Mouse (Mus musculus): ENCODE data around the gene Sh3rf1. TPM values are rescaled to one million over a fixed set of nuclear protein-coding genes. Genes with fewer than 3 reads are reported as not detected.

Gene Sh3rf1
- 1 to 10 TPM; 8.0 to 8.8 TPM for total RNA-seq (2021)
- long read RNA-seq, experiment 1, partial matches to known transcripts = 3 of 3 reads
- long read RNA-seq, experiment 1, other reads (novel, unspliced or antisense) = 0 of 3 reads
- long read RNA-seq, experiment 2, partial matches to known transcripts = 3 of 5 reads
- long read RNA-seq, experiment 2, other reads (novel, unspliced or antisense) = 2 of 5 reads

DNA sequence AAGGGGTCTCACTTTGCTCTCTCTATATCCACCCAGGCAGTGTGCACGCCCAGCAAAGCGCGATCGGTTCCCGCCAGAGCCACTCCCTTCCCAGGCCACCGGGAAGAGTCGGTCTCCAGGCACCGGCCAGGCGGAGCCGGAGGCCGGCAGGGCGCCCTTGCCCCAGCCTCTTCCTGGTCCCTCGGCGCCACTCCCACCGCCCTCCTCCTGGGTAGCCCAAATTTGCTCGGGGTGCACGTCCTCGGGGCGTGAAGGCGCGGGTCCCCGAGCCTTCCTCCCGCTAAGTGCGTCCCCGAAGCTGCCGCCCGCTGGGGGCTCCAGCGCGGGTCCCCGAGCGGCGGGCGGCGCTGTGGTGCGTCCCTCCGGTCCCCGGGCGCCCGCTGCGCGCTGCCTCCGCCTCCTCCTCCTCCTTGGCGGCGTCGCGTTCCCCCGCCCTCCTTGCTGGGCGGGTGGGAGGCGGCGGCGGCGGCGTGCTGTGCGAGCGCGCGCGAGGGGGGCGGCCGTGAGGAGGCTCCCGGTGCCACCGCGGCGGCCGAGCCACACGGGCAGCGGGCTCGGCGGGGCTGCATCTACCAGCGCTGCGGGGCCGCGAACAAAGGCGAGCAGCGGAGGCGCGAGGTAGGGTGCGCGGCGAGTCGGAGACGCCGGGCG is at the start of gene Sh3rf1:
Gene Sh3rf1 (plus strand): TSS at position 144 of the 651 bp plus-strand sequence.
- DNase-seq = peak; percentile 87 to 91
- intact Hi-C loops (cut with DNase I) = loop anchor here (2.0 to 10.0 kb wide), 4 partner anchors 93 to 257 kb away; no protein-coding TSS in a partner anchor

DNA sequence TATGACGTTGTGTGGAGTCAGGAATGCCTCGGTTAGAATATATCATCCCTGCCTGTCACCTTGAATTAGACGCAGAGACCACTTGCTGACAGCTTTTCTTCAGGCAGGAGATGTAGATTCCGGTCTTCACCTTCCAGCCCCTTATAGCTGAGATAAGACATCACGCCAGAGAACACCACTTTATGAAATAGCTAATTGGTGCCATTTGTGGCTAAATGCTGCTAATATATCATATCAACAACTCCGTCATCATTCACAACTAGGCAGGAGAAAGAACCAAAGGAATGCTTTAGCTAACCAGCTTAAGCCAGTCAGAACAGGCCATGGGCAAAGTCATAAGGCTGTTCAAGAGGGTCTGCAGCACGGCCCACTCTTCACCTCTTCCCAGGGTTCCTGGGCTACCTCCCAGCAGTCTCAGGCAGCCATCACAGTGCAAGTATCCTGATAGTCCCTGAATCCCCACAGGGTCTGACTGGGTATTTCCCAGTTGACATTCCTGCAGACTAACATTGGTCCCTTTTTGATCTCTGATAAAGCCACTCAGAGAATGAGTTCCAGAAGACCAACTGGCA is 49.7 kb upstream of the Sh3rf1 start:
- intact Hi-C loops (cut with DNase I) = no loop called here

DNA sequence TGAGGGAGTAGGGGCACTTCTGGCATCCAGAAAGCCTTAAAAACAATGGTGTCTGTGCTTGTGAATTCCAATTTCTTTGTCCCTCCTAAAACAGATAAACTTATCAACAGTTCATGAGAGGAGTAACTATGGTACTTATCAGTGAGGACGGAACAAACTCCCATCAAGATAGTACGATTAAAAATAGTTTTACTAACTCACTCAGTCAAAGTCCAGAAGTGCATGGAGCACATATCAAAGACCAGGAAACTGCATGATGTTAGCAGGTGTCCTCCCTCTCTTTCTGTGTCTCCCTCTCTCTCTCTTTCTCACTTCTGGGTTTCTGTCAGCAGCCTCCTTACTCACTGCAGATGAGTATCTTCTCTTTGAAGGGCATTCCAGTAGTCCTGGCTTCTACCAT is 47.8 kb upstream of the Sh3rf1 start:
- DNase-seq = no peak
- intact Hi-C loops (cut with DNase I) = no loop called here

More for the DNA sequence above, 49.7 kb upstream of the Sh3rf1 start:
- no peak for DNase-seq

DNA sequence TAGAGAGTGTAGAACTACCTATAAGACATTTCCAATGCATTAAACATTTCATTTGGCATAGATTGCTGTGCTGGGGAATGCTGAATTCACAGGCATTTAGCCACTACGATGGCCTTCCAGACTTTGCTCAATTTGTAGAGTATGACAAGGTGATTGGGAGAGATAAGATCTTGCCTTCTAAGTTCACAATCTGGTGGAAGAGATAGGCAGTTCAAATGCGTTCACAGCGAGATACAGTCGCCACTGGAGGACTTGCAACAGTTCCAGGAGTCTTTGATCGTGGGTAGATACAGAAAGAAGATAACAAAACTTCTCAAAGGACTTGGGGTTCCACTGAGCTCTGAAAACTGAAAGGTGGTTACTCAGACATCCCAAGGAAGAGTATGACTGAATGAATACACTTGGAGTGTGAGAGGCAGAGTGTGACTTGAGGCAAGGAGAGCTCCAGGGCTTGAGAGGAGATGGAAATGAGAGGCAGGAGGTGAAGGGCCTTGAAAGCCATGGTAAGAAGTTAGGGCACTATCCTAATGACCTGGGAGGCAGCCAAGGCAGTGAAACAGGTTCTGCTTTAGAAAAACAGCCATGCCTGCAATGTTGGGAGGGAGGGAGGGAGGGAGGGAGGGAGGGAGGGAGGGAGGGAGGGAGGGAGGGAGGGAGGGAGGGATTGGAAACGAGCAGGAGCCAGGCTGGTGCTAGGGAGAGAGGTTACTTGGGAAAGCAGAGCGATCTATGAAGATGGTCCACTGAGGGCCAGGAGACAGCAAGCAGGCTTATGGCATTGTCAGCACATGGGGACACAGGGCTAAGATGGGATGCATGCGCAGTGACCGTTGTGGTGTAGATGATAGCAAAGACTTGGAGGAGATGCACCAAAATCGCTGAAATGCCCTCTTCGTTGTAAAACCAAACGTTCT is 45.7 kb upstream of the Sh3rf1 start:
- intact Hi-C loops (cut with DNase I) = no loop called here
- no peak for DNase-seq

DNA sequence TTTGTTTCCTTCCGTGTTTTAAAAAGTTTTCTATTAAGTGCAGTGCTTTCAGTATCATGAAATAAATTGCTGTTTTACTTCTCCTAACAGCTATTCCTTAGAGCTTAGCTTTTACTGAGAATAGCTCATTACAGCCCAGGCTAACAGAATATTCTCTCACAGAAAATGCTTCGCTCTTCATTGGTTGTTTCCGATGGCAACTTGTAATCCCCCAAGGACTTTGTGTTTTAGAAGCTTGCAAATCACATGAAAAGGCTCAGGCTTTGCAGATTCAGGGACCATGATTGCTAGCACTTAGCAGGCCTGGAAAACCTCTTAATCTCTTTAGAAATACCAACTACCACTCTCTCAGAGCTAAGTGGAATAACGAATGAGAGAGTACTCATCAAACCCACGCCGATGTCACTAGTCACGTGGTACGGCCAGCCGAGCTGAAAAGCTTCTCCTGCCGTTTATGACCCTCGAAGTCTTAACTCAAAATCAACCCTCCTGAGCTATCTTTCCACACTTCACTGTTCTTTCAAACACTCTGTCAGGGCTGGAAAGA is 45.0 kb upstream of the Sh3rf1 start:
- intact Hi-C loops (cut with DNase I) = no loop called here
- no peak for DNase-seq

DNA sequence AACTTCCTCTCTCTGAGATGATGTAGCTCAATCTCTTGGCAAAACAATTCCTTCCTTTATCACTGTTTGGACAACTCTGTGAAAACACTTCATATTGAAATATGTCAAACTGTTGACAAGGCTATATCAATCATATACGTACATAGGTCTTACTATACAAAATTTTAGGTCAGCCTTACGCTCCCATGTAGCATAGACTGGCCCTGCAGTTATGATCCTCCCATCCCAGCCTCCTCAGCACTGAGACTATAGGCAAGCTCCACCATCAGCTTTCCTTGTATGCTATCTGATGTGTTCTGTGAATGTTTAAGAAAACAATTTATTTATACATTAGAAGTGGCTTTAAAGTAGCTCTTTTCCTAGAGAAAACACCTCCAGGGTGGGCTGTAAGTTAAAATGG is 42.1 kb upstream of the Sh3rf1 start:
- no peak for DNase-seq
- intact Hi-C loops (cut with DNase I) = no loop called here

DNA sequence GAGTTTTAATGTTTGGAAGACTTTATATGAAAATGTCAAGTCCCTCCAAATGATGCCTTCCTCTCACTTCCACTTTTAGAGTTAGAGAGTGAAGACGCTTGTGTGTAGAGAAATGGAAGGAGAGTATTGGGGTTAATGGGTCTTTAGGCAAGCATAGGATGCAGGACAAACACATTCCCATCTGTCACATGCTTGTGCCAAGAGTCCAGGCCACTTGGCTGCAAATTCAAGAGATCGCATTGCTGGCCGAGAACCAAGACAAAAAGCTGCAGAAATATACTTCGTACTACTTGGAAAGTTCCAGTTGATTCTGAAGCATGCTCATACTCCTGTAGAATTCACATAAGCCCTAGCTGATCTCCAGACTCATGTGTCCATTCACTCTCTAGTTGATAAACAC is 41.7 kb upstream of the Sh3rf1 start:
- intact Hi-C loops (cut with DNase I) = no loop called here
- DNase-seq = peak; percentile 12 to 35

DNA sequence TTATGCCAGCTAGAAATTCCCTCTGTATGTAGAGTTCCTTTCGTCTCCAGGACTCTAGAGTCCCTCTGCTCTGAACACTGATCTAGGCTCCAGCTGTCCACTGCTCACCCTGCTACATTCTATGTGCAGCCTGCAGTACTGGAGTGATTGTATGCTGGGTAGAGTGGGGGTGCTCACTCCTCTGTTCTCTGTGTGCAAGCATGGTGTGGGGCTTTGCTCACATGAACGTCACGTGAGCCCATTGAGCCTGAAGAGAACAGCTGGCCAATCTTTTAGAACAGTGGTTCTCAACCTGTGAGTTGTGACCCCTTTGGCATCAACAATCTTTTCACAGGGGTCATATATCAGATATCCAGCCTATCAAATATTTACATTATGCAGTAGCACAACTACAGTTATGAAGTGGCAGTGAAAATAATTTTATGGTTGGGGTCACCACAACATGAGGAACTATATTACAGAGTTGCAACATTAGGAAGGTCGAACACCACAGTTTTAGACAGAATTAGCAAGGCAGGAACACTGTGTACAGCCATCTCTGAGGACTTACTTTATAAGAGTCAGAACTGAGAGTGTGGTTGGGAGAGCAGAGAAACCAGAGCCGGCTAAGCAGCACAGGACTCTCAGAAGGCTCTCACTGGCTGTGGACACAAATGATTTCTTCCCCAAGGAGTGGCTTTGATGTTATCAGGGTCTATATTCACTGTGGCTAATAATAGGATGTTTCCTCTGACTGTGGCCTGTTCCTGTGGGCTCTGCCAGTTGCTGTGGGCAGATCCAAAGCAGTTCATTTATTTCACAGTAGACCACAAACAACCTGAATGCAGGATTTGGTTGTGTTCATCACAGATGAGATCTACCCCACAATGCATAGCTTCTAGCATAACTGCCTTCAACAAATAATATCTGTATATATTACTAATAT is 38.1 kb upstream of the Sh3rf1 start:
- intact Hi-C loops (cut with DNase I) = no loop called here
- DNase-seq = no peak

DNA sequence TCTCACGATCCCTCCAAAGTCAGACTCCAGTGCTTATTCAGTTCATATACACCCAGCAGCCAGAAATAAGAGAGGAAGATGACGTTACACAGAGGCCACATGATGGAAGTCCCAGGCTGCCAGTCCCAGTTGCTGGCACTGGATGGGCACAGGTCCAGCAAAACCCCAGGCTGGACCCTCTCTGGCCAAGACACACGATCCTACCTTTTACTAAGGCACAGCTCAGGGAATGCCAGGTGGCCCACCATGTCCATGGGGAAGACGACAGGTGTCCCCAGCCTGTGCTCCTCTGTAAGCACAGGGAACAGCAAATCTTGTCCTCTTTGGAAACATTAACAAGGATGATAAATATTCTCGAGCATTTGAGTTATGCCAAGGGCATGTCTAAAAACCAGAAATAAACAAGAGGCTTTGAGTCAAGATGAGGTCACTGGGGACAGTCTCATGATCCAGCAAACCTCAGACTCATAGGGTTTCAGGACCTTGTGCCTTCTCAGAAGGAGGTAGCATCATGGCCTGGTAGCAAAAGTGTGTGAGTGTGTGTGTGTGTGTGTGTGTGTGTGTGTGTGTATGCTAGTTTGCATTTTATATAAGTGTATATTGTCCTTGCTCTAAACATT is 29.3 kb upstream of the Sh3rf1 start:
- intact Hi-C loops (cut with DNase I) = no loop called here
- DNase-seq = no peak

DNA sequence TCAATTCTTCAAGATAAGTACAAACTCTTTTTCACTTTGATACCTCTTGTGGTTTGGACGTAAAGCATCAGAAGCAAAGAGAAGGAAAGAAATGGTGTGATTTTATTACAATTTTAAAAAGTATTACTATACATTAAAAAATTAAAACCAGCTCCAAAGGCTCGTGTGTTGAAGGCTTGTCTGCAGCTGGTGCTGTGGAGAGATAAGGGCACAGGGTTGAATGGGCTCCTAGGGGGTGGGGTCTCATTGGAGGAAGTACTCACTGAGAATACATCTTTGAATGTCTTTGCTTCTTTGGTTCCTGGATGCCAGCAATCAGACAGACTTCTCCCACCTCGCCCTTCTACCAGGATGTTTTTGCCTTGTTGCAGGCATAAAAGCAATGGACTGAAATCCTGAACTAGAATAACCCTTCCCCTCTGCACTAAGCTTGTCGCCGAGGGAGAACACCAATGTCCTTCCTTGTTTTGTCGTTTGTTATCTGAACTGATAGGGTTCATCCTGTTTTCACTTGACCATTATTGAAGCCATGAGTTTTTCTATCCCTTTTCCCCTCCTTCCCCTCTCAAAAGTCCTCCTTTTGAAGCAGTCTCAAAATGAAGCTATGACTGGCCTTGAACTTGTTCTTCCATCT is 23.3 kb upstream of the Sh3rf1 start:
- intact Hi-C loops (cut with DNase I) = no loop called here
- DNase-seq = no peak

DNA sequence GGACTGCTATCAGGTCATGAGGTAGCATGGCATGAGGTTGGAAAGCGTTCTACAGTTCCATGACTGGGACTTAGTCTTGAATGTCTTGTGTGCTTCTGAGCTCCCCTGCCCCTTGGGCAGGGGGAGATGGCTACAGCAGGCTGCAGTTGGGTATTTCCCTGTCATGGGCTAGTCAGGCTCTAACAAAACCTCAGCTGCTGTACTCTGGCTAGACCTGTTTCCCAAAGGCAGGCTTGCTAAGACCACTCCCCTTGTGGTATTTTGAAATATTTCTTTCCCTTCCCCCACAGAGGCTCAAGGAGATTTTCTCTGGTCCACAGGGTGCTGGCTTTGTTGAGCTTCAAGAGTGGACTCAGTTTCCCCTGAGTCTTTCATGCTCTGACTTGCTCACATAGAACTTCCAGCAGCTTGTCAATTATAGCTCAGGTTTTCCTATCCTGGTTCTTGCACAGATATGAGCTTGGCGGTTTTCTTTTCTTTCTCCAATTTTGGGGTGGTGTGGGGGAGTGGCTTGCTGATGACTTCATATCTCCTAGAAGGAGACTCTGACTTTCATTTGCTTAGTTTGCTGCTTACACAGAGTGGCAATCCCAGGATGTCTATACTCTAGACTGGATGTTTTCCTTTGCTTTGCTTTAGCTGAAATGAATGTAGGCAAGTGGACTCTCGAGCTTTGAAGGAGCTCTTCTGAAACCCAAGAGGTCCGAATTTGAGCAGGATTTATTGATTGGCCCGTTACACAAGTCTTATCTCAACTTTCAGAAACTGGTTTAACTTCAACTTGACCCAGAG is 20.4 kb upstream of the Sh3rf1 start:
- intact Hi-C loops (cut with DNase I) = no loop called here

DNA sequence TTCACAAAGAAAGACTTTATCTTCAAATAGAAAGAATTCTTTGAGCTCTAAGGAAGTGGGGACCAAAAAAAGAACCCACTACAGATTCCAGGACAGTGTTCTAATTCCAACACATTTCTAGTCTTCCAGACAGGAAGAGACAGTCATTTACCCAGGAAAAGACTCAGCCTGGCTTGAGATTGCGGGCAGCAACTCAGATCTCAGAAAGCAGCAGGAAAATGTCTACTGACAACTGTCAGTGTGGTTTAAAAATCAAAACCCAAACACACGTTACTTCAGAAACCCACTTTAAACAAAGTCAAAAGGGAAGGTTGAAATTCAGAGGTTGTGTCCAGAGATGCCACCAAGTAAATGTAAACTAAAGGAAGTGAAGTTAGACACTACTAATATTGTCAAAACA is 16.8 kb upstream of the Sh3rf1 start:
- DNase-seq = no peak
- intact Hi-C loops (cut with DNase I) = no loop called here

More for the DNA sequence above, 20.4 kb upstream of the Sh3rf1 start:
- no peak for DNase-seq

DNA sequence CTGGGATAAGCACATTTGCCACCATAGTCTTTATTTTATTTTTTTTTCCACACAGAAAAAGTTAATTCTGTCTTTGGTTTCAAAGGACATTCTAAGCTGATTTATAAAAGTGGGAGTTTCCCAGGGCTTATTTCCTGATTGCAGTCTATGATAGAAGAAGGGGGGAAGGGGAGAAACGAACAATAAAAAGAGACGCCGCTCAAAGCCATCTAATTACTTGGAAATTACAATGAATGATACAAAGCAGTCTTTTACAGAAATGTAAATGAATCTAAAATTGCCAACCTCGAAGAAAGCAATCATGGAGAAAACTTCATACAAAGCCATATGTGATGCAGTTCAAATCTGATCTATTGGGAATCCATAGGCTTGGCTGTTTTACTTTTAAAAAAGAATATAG is 16.0 kb upstream of the Sh3rf1 start:
- DNase-seq = no peak

DNA sequence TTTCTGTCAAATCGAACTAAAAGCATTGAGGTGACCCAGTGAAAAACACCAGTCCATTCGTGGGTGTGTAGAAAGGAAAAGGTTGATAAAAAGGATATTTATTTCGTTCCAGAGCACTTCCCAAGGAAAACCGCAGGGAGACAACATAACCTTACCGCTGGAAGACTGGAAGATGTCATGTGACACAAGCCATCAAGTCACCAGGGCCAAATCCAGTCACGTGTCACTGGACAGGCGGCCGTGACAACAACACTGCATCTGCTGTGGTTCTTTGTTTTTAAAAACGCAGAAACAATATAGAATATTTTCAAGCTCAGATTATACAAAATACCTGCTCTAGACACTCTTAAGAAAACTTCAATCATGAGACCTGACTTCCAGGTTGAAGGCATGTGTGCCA is 15.0 kb upstream of the Sh3rf1 start:
- DNase-seq = no peak
- intact Hi-C loops (cut with DNase I) = no loop called here

More for the DNA sequence above, 16.0 kb upstream of the Sh3rf1 start:
- intact Hi-C loops (cut with DNase I) = no loop called here

DNA sequence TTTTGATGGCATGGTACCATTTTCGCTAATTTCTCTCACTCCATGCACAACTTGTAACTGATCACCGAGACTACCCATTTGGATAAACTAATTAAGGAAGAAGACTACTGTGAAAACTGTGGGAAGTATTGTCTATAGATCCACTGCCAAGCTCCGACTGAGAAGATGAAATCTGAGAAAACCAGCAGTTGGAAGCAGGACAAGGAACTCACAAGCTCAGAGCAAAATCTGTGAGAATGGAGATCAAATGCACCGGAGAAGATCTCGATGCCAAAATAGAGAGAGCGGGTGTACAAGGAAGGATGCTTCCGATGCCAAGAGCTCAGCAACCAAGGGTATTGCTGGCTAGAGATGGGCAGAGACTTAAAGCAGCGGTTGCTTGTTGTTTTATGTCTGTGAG is 12.8 kb upstream of the Sh3rf1 start:
- intact Hi-C loops (cut with DNase I) = no loop called here
- DNase-seq = no peak

DNA sequence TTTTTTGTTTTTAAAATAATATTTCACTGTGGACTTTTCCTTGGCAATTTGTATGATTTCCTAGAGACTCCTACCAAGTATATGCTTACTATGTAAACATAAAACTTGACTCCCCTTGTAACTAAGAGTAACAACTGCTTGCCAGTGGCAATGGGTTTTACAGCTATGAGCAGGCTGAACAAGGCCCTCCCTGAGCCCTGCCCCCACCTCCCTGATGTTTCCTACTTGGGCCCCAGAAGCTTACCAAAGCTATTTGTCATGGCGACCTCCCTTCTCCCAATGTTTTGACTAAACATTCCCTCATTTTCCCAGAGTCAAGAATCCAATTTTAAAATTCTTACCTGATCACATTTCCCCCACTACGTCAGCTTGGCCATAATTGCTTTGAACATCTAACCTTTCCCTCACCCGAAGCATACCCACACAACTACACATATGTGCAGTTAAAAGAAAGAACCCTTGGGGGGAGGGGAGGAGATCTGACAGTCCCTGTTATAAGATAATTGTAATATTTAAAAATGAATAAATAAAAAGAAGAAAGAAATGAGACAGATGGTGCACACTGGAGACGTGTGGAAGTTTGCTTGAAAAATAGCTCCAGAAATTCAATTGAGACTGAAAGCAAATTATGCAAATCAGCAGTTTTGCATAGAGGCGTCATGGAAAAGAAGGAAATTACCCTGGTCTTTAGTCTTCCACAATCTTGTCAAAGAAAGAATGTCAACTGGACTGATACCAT is 8.4 kb upstream of the Sh3rf1 start:
- intact Hi-C loops (cut with DNase I) = no loop called here

DNA sequence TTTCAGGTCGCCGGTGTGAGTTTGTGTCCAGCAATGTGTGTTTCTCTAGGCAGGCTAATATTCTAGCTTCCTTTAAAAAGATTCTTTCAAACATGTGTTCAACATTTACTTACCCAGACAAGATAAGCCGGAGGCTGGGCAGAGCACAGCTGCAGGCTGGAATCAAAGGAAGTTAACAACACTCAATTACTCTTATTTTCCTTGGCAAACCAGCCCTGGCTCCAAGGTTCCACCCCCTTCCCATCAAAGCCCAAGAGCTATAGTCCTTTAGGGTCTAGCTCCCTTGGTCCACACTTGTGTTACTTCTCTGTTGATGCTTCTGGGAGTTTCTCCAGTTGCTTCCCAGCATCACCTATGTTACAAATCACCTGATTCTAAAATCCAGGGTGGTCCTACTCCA is 6.7 kb upstream of the Sh3rf1 start:
- DNase-seq = peak in 1 of 2 experiments; percentile 13
- intact Hi-C loops (cut with DNase I) = no loop called here

More for the DNA sequence above, 8.4 kb upstream of the Sh3rf1 start:
- DNase-seq = no peak

All from heart, postnatal 14 days (tissue).